Mouse (Mus musculus) heart, postnatal 36 days (tissue): ENCODE data around the gene Gm47791. TPM values are rescaled to one million over a fixed set of nuclear protein-coding genes. Genes with fewer than 3 reads are reported as not detected.
A peak's percentile ranks its signal among the peaks of the same experiment; 100 is the strongest.

Source experiments
- DNase-seq, 2 experiments: peaks; one replicate each; pipeline ENCODE4 v3.0.0; 2021 to 2022
- intact Hi-C: fragments of 180-260 bp; cut with DNase I; formaldehyde crosslinking; loops from one replicate; pipeline ENCODE4 v1.15.1; 2025
- total RNA-seq, 2 experiments: library from RNA; stranded (reverse); gene quantifications; 2 replicates each; pipeline ENCODE4 v1.2.3; 2021

The Gm47791 gene
- total RNA-seq, 2 experiments from 2014 or later, result not detected

DNA sequence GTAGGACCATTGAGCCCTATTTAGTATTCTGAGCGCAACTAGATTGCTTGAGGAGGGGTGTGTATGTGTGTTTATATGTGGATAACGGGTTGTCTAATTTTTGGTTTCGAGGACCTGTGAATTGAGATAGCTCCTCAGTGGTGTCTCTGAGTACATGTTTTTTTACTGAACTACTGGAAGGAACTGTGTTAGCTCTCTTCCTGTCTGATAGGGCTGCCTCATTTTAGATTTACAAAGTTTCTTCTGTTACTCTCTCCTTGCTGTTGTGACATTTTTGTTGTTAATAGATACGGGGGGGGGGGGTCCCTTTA is 45.2 kb downstream of the Gm47791 start:
- no peak for DNase-seq
- intact Hi-C loops, result loop anchor here (5.0 to 10.0 kb wide), 2 partner anchors 111 to 411 kb away; partner anchors contain the start of genes Agfg1 and Rhbdd1

- DNase-seq, result no peak
- intact Hi-C loops, result loop anchor here (5.0 to 10.0 kb wide), 2 partner anchors 112 to 410 kb away; partner anchors contain the start of genes Agfg1 and Rhbdd1
Measured at GRCm38 (mm10) chr1:82725026-82725874, 45.8 kb downstream of the Gm47791 start.

GRCm38 (mm10) chr1:82724339-82725025 is 46.6 kb downstream of the Gm47791 start, which contains the start of gene Mff:
Gene Mff (plus strand): TSS chr1:82724890.
- intact Hi-C loops, result loop anchor here (5.0 to 10.0 kb wide), 2 partner anchors 113 to 410 kb away; partner anchors contain the start of genes Agfg1 and Rhbdd1
- DNase-seq, result peak; percentile 95

Other genes with a start within 250 kb of the Gm47791 start
- gene Col4a4, start 184.4 kb downstream of the Gm47791 start, total RNA-seq, result 1 to 10 TPM; 7.0 to 8.5 TPM
- gene Col4a3, start 184.3 kb downstream of the Gm47791 start, total RNA-seq, result 1 to 10 TPM; 2.8 to 3.5 TPM
- 100 to 1,000 TPM; 172 to 180 TPM for gene Mff, start 46.4 kb downstream of the Gm47791 start, total RNA-seq
- not detected for gene Tm4sf20, start 2.8 kb downstream of the Gm47791 start, total RNA-seq
- gene Agfg1, start 68.2 kb upstream of the Gm47791 start, total RNA-seq, result 10 to 100 TPM; 29.7 to 29.8 TPM
- gene A030005L19Rik, start 142.1 kb upstream of the Gm47791 start, total RNA-seq, result under 1 TPM in 1 of 2 experiments, not detected in 1; 0.35 TPM
- not detected for gene A030014E15Rik, start 153.7 kb upstream of the Gm47791 start, total RNA-seq
- not detected for gene Gm6217, start 160.2 kb upstream of the Gm47791 start, total RNA-seq
- gene A030003K21Rik, start 172.1 kb upstream of the Gm47791 start, total RNA-seq, result not detected
- not detected for gene Gm7544, start 184.8 kb upstream of the Gm47791 start, total RNA-seq
- gene Gm47955, start 189.0 kb upstream of the Gm47791 start, total RNA-seq, result not detected
- not detected for gene Gm47959, start 229.3 kb upstream of the Gm47791 start, total RNA-seq